In genomic region chr15:86140323-86140722, GRCm38 (mm10) we compare ENCODE assay signal across 8 mouse cellular contexts. TPM values are rescaled to one million over a fixed set of nuclear protein-coding genes. Genes with fewer than 3 reads are reported as not detected.
DNase-seq lines count a peak whose midpoint lies in the region; ATAC-seq and TF ChIP-seq lines count a peak whose summit lies in the region.

No protein-coding gene starts in this region.

- no peak overlapping the region for H3K4me3 ChIP-seq in embryonic facial prominence, embryonic 14.5 days (ENCODE audit: low read depth, low read length)
- H3K4me3 ChIP-seq in hindbrain, postnatal 0 days (ENCODE audit: low read length): no peak overlapping the region
- no peak overlapping the region for H3K4me3 ChIP-seq in liver, embryonic 14.5 days (ENCODE audit: insufficient read depth in 1 of 2, low read depth in 2 of 2, low read length in 2 of 2)
- H3K4me3 ChIP-seq in neural tube, embryonic 13.5 days: no peak overlapping the region

- no peak overlapping the region for H3K4me2 ChIP-seq in embryonic facial prominence, embryonic 14.5 days (ENCODE audit: low read depth, low read length)
- H3K4me2 ChIP-seq in hindbrain, postnatal 0 days (ENCODE audit: low read depth, low read length): no peak overlapping the region
- H3K4me2 ChIP-seq in liver, embryonic 14.5 days (ENCODE audit: low read depth): no peak overlapping the region
- no peak overlapping the region for H3K4me2 ChIP-seq in neural tube, embryonic 13.5 days

- no peaks in the 10 kb centered on the region for H3K27me3 ChIP-seq in embryonic facial prominence, embryonic 14.5 days (replicated peaks; ENCODE audit: control insufficient read depth, insufficient read depth, low read length)
- no peaks in the 10 kb centered on the region for H3K27me3 ChIP-seq in hindbrain, postnatal 0 days (ENCODE audit: insufficient read depth, low read length)
- no peaks in the 10 kb centered on the region for H3K27me3 ChIP-seq in liver, embryonic 14.5 days (ENCODE audit: control insufficient read depth, insufficient read depth, low read length)
- no peaks in the 10 kb centered on the region for H3K27me3 ChIP-seq in neural tube, embryonic 13.5 days

- H3K36me3 ChIP-seq in embryonic facial prominence, embryonic 14.5 days (ENCODE audit: control insufficient read depth, insufficient read depth, low read length): peaks cover 54% of the 10 kb centered on the region
- peaks cover 41% of the 10 kb centered on the region for H3K36me3 ChIP-seq in hindbrain, postnatal 0 days (ENCODE audit: insufficient read depth, low read length)
- no peaks in the 10 kb centered on the region for H3K36me3 ChIP-seq in liver, embryonic 14.5 days (replicated peaks; ENCODE audit: control insufficient read depth, insufficient read depth, low read depth)
- peaks cover 71% of the 10 kb centered on the region for H3K36me3 ChIP-seq in neural tube, embryonic 13.5 days

- peak; percentile 97 for TF ChIP-seq CTCF in hindbrain, postnatal 0 days (IDR thresholded peaks at IDR 0.05; ENCODE audit: low read depth)
- peak; percentile 96 for TF ChIP-seq CTCF in liver, embryonic 14.5 days (IDR thresholded peaks at IDR 0.05; ENCODE audit: low read depth)

- 37% methylated on average over 10 of the region's 10 CpGs for WGBS in embryonic facial prominence, embryonic 14.5 days
- 26% methylated on average over 10 of the region's 10 CpGs for WGBS in hindbrain, postnatal 0 days
- WGBS in liver, embryonic 14.5 days (ENCODE audit: insufficient replicate concordance): 30% methylated on average over 10 of the region's 10 CpGs
- WGBS in neural tube, embryonic 13.5 days: 31% methylated on average over 10 of the region's 10 CpGs

- 0 out of 2 replicates have a peak, but pooled peaks have one; percentile 38 for ATAC-seq in embryonic facial prominence, embryonic 14.5 days (ENCODE audit: low read depth)
- peak; percentile 41; the same call in 1 of the 2 replicates for ATAC-seq in hindbrain, postnatal 0 days
- ATAC-seq in liver, embryonic 14.5 days (ENCODE audit: insufficient read depth): no peak
- ATAC-seq in neural tube, embryonic 13.5 days (ENCODE audit: low read depth): peak; percentile 49; the same call in 1 of the 2 replicates

- no peaks in the 10 kb centered on the region for H3K4me1 ChIP-seq in embryonic facial prominence, embryonic 14.5 days (ENCODE audit: control insufficient read depth, insufficient read depth, low read length)
- H3K4me1 ChIP-seq in hindbrain, postnatal 0 days (ENCODE audit: insufficient read depth, low read length): no peaks in the 10 kb centered on the region
- no peaks in the 10 kb centered on the region for H3K4me1 ChIP-seq in liver, embryonic 14.5 days (replicated peaks; ENCODE audit: control insufficient read depth in 2 of 2, insufficient read depth in 2 of 2, low read length in 1 of 2)
- H3K4me1 ChIP-seq in neural tube, embryonic 13.5 days (replicated peaks): peaks cover 3% of the 10 kb centered on the region

- no peak overlapping the region for H3K27ac ChIP-seq in embryonic facial prominence, embryonic 14.5 days (replicated peaks; ENCODE audit: low read depth, low read length)
- 0 out of 2 replicates have a peak overlapping the region, but pooled peaks have one; percentile 48 for H3K27ac ChIP-seq in hindbrain, postnatal 0 days
- H3K27ac ChIP-seq in liver, embryonic 14.5 days: no peak overlapping the region
- H3K27ac ChIP-seq in neural tube, embryonic 13.5 days (replicated peaks): peak overlapping the region; percentile 64

- H3K9ac ChIP-seq in embryonic facial prominence, embryonic 14.5 days (ENCODE audit: low read depth, low read length): no peak overlapping the region
- H3K9ac ChIP-seq in hindbrain, postnatal 0 days (replicated peaks; ENCODE audit: low read length): no peak overlapping the region
- H3K9ac ChIP-seq in liver, embryonic 14.5 days (replicated peaks): no peak overlapping the region
- 0 out of 2 replicates have a peak overlapping the region, but pooled peaks have one; percentile 31 for H3K9ac ChIP-seq in neural tube, embryonic 13.5 days

- no peak for TF ChIP-seq EP300 in liver, embryonic 14.5 days (IDR thresholded peaks at IDR 0.05; ENCODE audit: low read depth)

- no peaks in the 10 kb centered on the region for H3K9me3 ChIP-seq in embryonic facial prominence, embryonic 14.5 days (ENCODE audit: control insufficient read depth, low read length)
- no peaks in the 10 kb centered on the region for H3K9me3 ChIP-seq in hindbrain, postnatal 0 days (ENCODE audit: low read length)
- no peaks in the 10 kb centered on the region for H3K9me3 ChIP-seq in liver, embryonic 14.5 days (ENCODE audit: control insufficient read depth, low read length)
- H3K9me3 ChIP-seq in neural tube, embryonic 13.5 days: no peaks in the 10 kb centered on the region

- peak; percentile 57 to 58 for DNase-seq in adrenal gland, adult 18-20 months (ENCODE audit: low spot score in 2 of 2)
- no peak for DNase-seq in adrenal gland, adult 8-10 months
- DNase-seq in urinary bladder, postnatal 25 days (ENCODE audit: low spot score): peak; percentile 42
- DNase-seq in urinary bladder, adult 2 months (ENCODE audit: low spot score): no peak
- DNase-seq in embryonic facial prominence, embryonic 14.5 days (ENCODE audit: low spot score): peak; percentile 56
- DNase-seq in hindbrain, postnatal 0 days (ENCODE audit: low spot score): peak; percentile 90
- DNase-seq in liver, embryonic 14.5 days (ENCODE audit: low read depth in 3 of 3, low spot score in 3 of 3): peak in 1 of 3 experiments; percentile 9

RNA-seq across cellular contexts. Expression of gene Cerk, which starts 45.6 kb away (rescaled TPM):
- total RNA-seq in adrenal gland, adult 18-20 months (2021): 10 to 100 TPM; 40.6 to 68.6 TPM
- 10 to 100 TPM; 33.3 to 53.8 (median 43.4) TPM for total RNA-seq in adrenal gland, adult 8-10 months (2022)
- 10.9 and 12.1 TPM in 2 replicates for polyA plus RNA-seq in urinary bladder, adult 2 months (2012; rRNA removed)
- polyA plus RNA-seq in embryonic facial prominence, embryonic 14.5 days (2014; fragmentation: Nextera tagmentation; extraction: Ambion mirVana): 16.0 and 16.1 TPM in 2 replicates
- 46.3 and 52.1 TPM in 2 replicates for total RNA-seq in hindbrain, postnatal 0 days (2014; rRNA removed)
- 23.4 and 23.6 TPM in 2 replicates for polyA plus RNA-seq in hindbrain, postnatal 0 days (2015; fragmentation: Nextera tagmentation; extraction: Ambion mirVana)
- polyA plus RNA-seq in liver, embryonic 14.5 days (2012; rRNA removed): 2.4 and 2.9 TPM in 2 replicates
- 2.7 and 3.3 TPM in 2 replicates for polyA plus RNA-seq in liver, embryonic 14.5 days (2014; fragmentation: Nextera tagmentation; extraction: Ambion mirVana)
- 30.4 and 31.4 TPM in 2 replicates for polyA plus RNA-seq in neural tube, embryonic 13.5 days (2015; fragmentation: Nextera tagmentation; extraction: Ambion mirVana)

Comparison
In these comparisons a context has a peak if more than half of its experiments do, and no peak if none do; other contexts are left out.
1. DNase-seq: peak in adrenal gland, adult 18-20 months (2 of 2), urinary bladder, postnatal 25 days (single experiment), embryonic facial prominence, embryonic 14.5 days (single experiment) and hindbrain, postnatal 0 days (single experiment); none in adrenal gland, adult 8-10 months (single experiment) and urinary bladder, adult 2 months (single experiment).
2. H3K27ac ChIP-seq: peak in hindbrain, postnatal 0 days (single experiment) and neural tube, embryonic 13.5 days (single experiment); none in embryonic facial prominence, embryonic 14.5 days (single experiment) and liver, embryonic 14.5 days (single experiment).